Mouse (Mus musculus): ENCODE measurements around the gene Zfp341. TPM values are rescaled to one million over a fixed set of nuclear protein-coding genes. Genes with fewer than 3 reads are reported as not detected.

The Zfp341 gene
- total and polyA plus RNA-seq, 3 experiments, result 2.0 to 6.3 TPM; not detected in 1

- Histone ChIP-seq H3K79me2 (ENCODE audit: control insufficient read depth, insufficient read depth, low read length, poor library complexity) (peaks cover 7% of the 10 kb centered on the region), H3K27ac (ENCODE audit: control insufficient read depth, low read depth, low read length) (no peak overlapping the region), H3K4me3 (ENCODE audit: control insufficient read depth in 1 of 2, insufficient read depth in 1 of 2, low read depth in 2 of 2, low read length in 2 of 2) (no peak overlapping the region), H3K9ac (ENCODE audit: control insufficient read depth, low read depth, low read length, poor library complexity, severe bottlenecking) (no peak overlapping the region), H3K36me3 (ENCODE audit: control insufficient read depth in 1 of 2, insufficient read depth in 2 of 2, low read length in 2 of 2) (peaks cover 0 to 4% of the 10 kb centered on the region in 2 experiments; a peak in 2 of 4 replicates), H3K4me1 (ENCODE audit: control insufficient read depth in 1 of 2, insufficient read depth in 2 of 2, low read length in 2 of 2) (no peaks in the 10 kb centered on the region), H3K9me3 (replicated peaks; ENCODE audit: insufficient read depth, low read length) (no peaks in the 10 kb centered on the region), H3K27me3 (ENCODE audit: control insufficient read depth in 1 of 2, insufficient read depth in 2 of 2, low read length in 2 of 2) (no peaks in the 10 kb centered on the region)
- DNase-seq (ENCODE audit: low read depth, low spot score), result peak; percentile 21
- TF ChIP-seq POLR2A (IDR thresholded peaks at IDR 0.05; ENCODE audit: control insufficient read depth in 1 of 2, insufficient read depth in 1 of 2, low read depth in 1 of 2, low read length in 2 of 2, poor library complexity in 1 of 2), result no peak
Observed at GRCm38 (mm10) chr2:154686819-154687218, 73.7 kb downstream of the Zfp341 start.

GRCm38 (mm10) chr2:154689391-154689790 lies 76.3 kb downstream of the Zfp341 start:
- H3K27ac ChIP-seq (ENCODE audit: control insufficient read depth, low read depth, low read length), result no peak overlapping the region
- peaks cover 0 to 6% of the 10 kb centered on the region in 2 experiments; a peak in 2 of 4 replicates for H3K36me3 ChIP-seq (ENCODE audit: control insufficient read depth in 1 of 2, insufficient read depth in 2 of 2, low read length in 2 of 2)
- no peaks in the 10 kb centered on the region for H3K9me3 ChIP-seq (replicated peaks; ENCODE audit: insufficient read depth, low read length)
- DNase-seq (ENCODE audit: low read depth, low spot score), result no peak
- no peak overlapping the region for H3K9ac ChIP-seq (ENCODE audit: control insufficient read depth, low read depth, low read length, poor library complexity, severe bottlenecking)
- no peaks in the 10 kb centered on the region for H3K4me1 ChIP-seq (ENCODE audit: control insufficient read depth in 1 of 2, insufficient read depth in 2 of 2, low read length in 2 of 2)
- H3K79me2 ChIP-seq (ENCODE audit: control insufficient read depth, insufficient read depth, low read length, poor library complexity), result peaks cover 7% of the 10 kb centered on the region
- TF ChIP-seq SIN3A (IDR thresholded peaks at IDR 0.05; ENCODE audit: low read length) (no peak), MAFK (IDR thresholded peaks at IDR 0.05; ENCODE audit: borderline replicate concordance, low read depth, low read length) (no peak), ZKSCAN1 (IDR thresholded peaks at IDR 0.05; ENCODE audit: low read depth, low read length) (no peak), POLR2AphosphoS2 (IDR thresholded peaks at IDR 0.05; ENCODE audit: low read length) (no peak), SMC3 (IDR thresholded peaks at IDR 0.05; ENCODE audit: low read depth, low read length) (no peak)
- no peak overlapping the region for H3K4me3 ChIP-seq (ENCODE audit: control insufficient read depth in 1 of 2, insufficient read depth in 1 of 2, low read depth in 2 of 2, low read length in 2 of 2)
- H3K27me3 ChIP-seq (ENCODE audit: control insufficient read depth in 1 of 2, insufficient read depth in 2 of 2, low read length in 2 of 2), result no peaks in the 10 kb centered on the region

GRCm38 (mm10) chr2:154690959-154691358 lies 77.9 kb downstream of the Zfp341 start:
- H3K36me3 ChIP-seq (ENCODE audit: control insufficient read depth in 1 of 2, insufficient read depth in 2 of 2, low read length in 2 of 2), result peaks cover 0 to 8% of the 10 kb centered on the region in 2 experiments; a peak in 2 of 4 replicates

More at GRCm38 (mm10) chr2:154690959-154691358, 77.9 kb downstream of the Zfp341 start:
- Histone ChIP-seq H3K9me3 (replicated peaks; ENCODE audit: insufficient read depth, low read length) (no peaks in the 10 kb centered on the region), H3K4me3 (ENCODE audit: control insufficient read depth in 1 of 2, insufficient read depth in 1 of 2, low read depth in 2 of 2, low read length in 2 of 2) (no peak overlapping the region), H3K9ac (ENCODE audit: control insufficient read depth, low read depth, low read length, poor library complexity, severe bottlenecking) (no peak overlapping the region), H3K4me1 (ENCODE audit: control insufficient read depth in 1 of 2, insufficient read depth in 2 of 2, low read length in 2 of 2) (no peaks in the 10 kb centered on the region), H3K27me3 (ENCODE audit: control insufficient read depth in 1 of 2, insufficient read depth in 2 of 2, low read length in 2 of 2) (no peaks in the 10 kb centered on the region), H3K27ac (ENCODE audit: control insufficient read depth, low read depth, low read length) (no peak overlapping the region), H3K79me2 (ENCODE audit: control insufficient read depth, insufficient read depth, low read length, poor library complexity) (peaks cover 6% of the 10 kb centered on the region)
- no peak for DNase-seq (ENCODE audit: low read depth, low spot score)
- TF ChIP-seq MAX (IDR thresholded peaks at IDR 0.05; ENCODE audit: low read length), result no peak
- TF ChIP-seq POLR2AphosphoS2 (IDR thresholded peaks at IDR 0.05; ENCODE audit: low read length), result no peak
- TF ChIP-seq RAD21 (IDR thresholded peaks at IDR 0.05; ENCODE audit: low read depth, low read length), result no peak
- no peak for TF ChIP-seq MEF2A (IDR thresholded peaks at IDR 0.05; ENCODE audit: extremely low read depth, insufficient replicate concordance, low read depth, low read length, poor library complexity, severe bottlenecking)
- TF ChIP-seq POLR2A (IDR thresholded peaks at IDR 0.05; ENCODE audit: control insufficient read depth in 1 of 2, insufficient read depth in 1 of 2, low read depth in 1 of 2, low read length in 2 of 2, poor library complexity in 1 of 2), result no peak
- no peak for TF ChIP-seq ZKSCAN1 (IDR thresholded peaks at IDR 0.05; ENCODE audit: low read depth, low read length)
- TF ChIP-seq USF1 (IDR thresholded peaks at IDR 0.05; ENCODE audit: low read depth, low read length), result no peak
- TF ChIP-seq NRF1 (IDR thresholded peaks at IDR 0.05; ENCODE audit: insufficient read depth, low read depth, low read length, poor library complexity, severe bottlenecking), result no peak
- TF ChIP-seq ZMIZ1 (IDR thresholded peaks at IDR 0.05; ENCODE audit: low read depth, low read length), result no peak
